Mouse (Mus musculus): ENCODE measurements at regions not wholly inside any gene's neighbourhood (a gene's known extent, or its start where the extent isn't known, plus 50 kb on each side); places are given as distances from the start of the nearest gene placed in this dataset.
A peak's percentile ranks its signal among the peaks of the same experiment; 100 is the strongest.

DNA sequence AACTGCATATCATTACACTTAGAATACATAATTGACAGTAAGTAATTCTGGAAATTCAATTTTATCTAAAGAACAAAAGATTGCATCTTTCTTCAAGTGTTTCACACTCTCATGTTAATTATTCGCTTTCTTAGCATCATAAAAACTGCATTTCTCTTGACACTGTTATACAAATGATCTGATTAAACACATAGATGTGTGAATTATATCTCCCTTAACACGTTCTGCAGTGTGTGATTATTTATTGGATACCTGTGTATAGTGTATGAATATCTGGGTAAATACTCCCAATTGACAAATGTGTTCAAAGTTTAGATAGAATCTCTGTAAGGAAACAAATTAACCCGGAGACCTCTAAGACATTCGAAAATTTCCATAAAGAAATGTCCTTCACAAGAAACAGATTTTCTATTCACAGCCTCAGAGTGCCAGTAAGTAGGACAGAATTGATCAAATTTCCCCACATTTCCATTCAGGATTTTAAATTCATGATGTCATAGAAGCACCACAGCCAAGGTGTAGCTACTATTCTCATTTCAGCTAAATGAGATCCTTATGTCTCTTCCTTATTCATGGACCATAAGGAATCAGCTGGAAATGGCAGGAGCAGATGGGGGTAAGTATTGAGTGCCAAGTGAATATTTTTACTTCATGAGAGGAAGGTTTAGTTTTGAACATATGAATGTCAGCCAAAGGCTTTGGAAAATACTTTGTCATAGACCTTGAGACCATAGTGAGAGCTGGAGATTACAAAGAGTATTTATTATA, 2231.6 kb downstream of the Pcdh9 start:
- no peak for DNase-seq (ENCODE audit: low spot score)
- ATAC-seq (ENCODE audit: insufficient number of reproducible peaks, low FRiP score, low TSS enrichment, low read depth): no peak
- Histone ChIP-seq H3K27me3 (ENCODE audit: control insufficient read depth, insufficient read depth, low read length) (no peaks in the 10 kb centered on the region), H3K4me2 (ENCODE audit: low read depth, severe bottlenecking) (no peak overlapping the region), H3K4me3 (ENCODE audit: low read depth, low read length) (no peak overlapping the region), H3K27ac (replicated peaks; ENCODE audit: low read depth, low read length) (no peak overlapping the region), H3K36me3 (ENCODE audit: control insufficient read depth, insufficient read depth, low read length) (no peaks in the 10 kb centered on the region), H3K4me1 (ENCODE audit: control insufficient read depth, insufficient read depth, low read length) (no peaks in the 10 kb centered on the region), H3K9ac (ENCODE audit: low read length) (no peak overlapping the region), H3K9me3 (ENCODE audit: control insufficient read depth, low read length) (no peaks in the 10 kb centered on the region)
- 78% methylated on average over 4 of the region's 4 CpGs for WGBS

DNA sequence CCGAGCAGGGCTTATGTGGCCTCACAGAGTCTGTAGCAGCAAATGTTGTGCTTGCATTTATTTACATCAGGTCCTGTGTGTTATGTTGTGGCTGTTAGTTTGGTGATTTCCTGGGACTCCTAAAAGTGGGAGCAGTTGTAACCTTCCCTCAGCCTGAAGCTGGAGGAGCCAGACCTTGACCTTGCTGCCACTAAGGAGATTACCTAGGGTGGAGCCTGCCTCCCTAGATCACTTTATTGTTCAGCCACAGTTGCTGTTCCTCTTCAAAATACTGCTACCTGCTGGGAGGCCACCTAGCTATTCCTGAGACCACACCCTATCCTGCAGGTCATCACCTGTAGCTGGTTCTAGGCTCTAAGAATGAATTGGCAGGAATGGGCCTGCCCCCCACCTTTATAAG, 2234.5 kb downstream of the Pcdh9 start:
- Histone ChIP-seq H3K9me3 (ENCODE audit: control insufficient read depth, low read length) (no peaks in the 10 kb centered on the region), H3K27me3 (ENCODE audit: control insufficient read depth, insufficient read depth, low read length) (no peaks in the 10 kb centered on the region), H3K27ac (replicated peaks; ENCODE audit: low read depth, low read length) (no peak overlapping the region), H3K4me2 (ENCODE audit: low read depth, severe bottlenecking) (no peak overlapping the region), H3K9ac (ENCODE audit: low read length) (no peak overlapping the region), H3K4me1 (ENCODE audit: control insufficient read depth, insufficient read depth, low read length) (no peaks in the 10 kb centered on the region), H3K4me3 (ENCODE audit: low read depth, low read length) (no peak overlapping the region), H3K36me3 (ENCODE audit: control insufficient read depth, insufficient read depth, low read length) (no peaks in the 10 kb centered on the region)
- 76% methylated on average over 1 of the region's 1 CpGs for WGBS
- no peak for ATAC-seq (ENCODE audit: insufficient number of reproducible peaks, low FRiP score, low TSS enrichment, low read depth)
- DNase-seq (ENCODE audit: low spot score): no peak

DNA sequence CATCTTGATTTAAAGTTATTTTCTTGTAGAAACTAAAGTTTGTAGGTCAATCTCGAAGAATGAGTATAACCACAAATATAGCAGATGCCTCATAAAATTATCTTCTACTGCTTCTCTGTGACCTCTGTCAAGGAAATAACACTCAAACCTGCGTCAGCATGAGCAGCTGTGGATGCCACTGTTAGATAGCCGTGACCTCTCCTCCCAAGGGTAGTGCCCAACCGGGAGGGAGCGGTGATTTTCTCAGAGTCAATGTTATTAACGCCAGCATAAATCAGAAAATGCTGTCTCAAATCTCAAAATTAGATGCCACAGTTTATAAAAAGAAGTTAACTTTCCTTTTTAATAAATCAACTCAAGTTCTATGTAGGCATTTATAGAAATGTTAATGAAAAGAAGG, 2259.5 kb downstream of the Pcdh9 start:
- Histone ChIP-seq H3K9me3 (ENCODE audit: control insufficient read depth, low read length) (no peaks in the 10 kb centered on the region), H3K36me3 (ENCODE audit: control insufficient read depth, insufficient read depth, low read length) (no peaks in the 10 kb centered on the region), H3K9ac (ENCODE audit: low read length) (no peak overlapping the region), H3K27ac (replicated peaks; ENCODE audit: low read depth, low read length) (no peak overlapping the region), H3K4me2 (ENCODE audit: low read depth, severe bottlenecking) (no peak overlapping the region), H3K4me3 (ENCODE audit: low read depth, low read length) (no peak overlapping the region), H3K27me3 (ENCODE audit: control insufficient read depth, insufficient read depth, low read length) (no peaks in the 10 kb centered on the region), H3K4me1 (ENCODE audit: control insufficient read depth, insufficient read depth, low read length) (no peaks in the 10 kb centered on the region)
- no peak for DNase-seq (ENCODE audit: low spot score)
- 78% methylated on average over 6 of the region's 6 CpGs for WGBS
- no peak for ATAC-seq (ENCODE audit: insufficient number of reproducible peaks, low FRiP score, low TSS enrichment, low read depth)

DNA sequence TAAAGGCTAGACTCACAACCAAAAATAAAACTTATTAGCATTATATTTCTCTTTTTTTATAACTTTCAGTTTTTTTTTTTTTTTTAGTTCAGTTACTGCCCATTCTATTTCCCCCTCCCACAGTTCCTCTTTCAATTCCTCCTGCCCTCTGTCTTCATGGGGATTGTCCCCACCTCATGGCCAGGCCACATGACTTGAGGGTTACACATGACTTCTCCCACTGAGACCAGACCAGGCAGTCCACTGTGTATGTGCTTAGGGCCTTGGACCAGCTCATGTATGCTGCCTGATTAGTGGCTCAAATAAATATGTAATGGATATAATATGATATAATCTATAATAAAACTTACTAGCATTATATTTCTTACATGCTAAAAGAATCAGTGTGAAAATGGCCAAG, 2276.1 kb downstream of the Pcdh9 start:
- no peaks in the 10 kb centered on the region for H3K9me3 ChIP-seq (ENCODE audit: control insufficient read depth, low read length)
- no peak overlapping the region for H3K4me3 ChIP-seq (ENCODE audit: low read depth, low read length)
- H3K4me1 ChIP-seq (ENCODE audit: control insufficient read depth, insufficient read depth, low read length): no peaks in the 10 kb centered on the region
- H3K36me3 ChIP-seq (ENCODE audit: control insufficient read depth, insufficient read depth, low read length): no peaks in the 10 kb centered on the region
- H3K4me2 ChIP-seq (ENCODE audit: low read depth, severe bottlenecking): no peak overlapping the region
- DNase-seq (ENCODE audit: low spot score): no peak
- no peak overlapping the region for H3K9ac ChIP-seq (ENCODE audit: low read length)
- no peaks in the 10 kb centered on the region for H3K27me3 ChIP-seq (ENCODE audit: control insufficient read depth, insufficient read depth, low read length)
- 0 out of 2 replicates have a peak, but pooled peaks have one; percentile 70 for ATAC-seq (ENCODE audit: insufficient number of reproducible peaks, low FRiP score, low TSS enrichment, low read depth)
- no peak overlapping the region for H3K27ac ChIP-seq (replicated peaks; ENCODE audit: low read depth, low read length)

DNA sequence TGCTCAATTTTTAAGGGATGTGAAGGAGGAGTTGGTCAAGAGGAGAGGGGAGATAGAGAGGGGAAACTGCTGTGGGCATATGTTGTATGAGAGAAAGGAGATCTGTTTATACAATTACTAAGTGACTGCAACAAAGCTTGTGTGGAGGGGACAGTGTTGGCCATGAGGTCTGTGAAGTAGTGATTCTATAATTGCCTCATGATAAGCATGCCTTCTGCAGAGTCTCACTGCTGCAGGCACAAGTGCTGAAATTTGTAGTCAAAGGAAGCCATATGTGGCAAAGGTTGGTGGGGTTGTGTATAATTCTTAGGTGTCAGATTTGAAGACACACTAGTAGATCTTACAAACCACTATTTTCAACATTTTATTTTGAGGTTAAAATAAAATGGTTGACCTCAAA, 2285.9 kb downstream of the Pcdh9 start:
- H3K9me3 ChIP-seq (ENCODE audit: control insufficient read depth, low read length): no peaks in the 10 kb centered on the region
- H3K27me3 ChIP-seq (ENCODE audit: control insufficient read depth, insufficient read depth, low read length): no peaks in the 10 kb centered on the region
- DNase-seq (ENCODE audit: low spot score) (no peak), ATAC-seq (ENCODE audit: insufficient number of reproducible peaks, low FRiP score, low TSS enrichment, low read depth) (no peak)
- no peak overlapping the region for H3K9ac ChIP-seq (ENCODE audit: low read length)
- H3K4me3 ChIP-seq (ENCODE audit: low read depth, low read length): no peak overlapping the region
- H3K4me2 ChIP-seq (ENCODE audit: low read depth, severe bottlenecking): no peak overlapping the region
- no peaks in the 10 kb centered on the region for H3K4me1 ChIP-seq (ENCODE audit: control insufficient read depth, insufficient read depth, low read length)
- no peak overlapping the region for H3K27ac ChIP-seq (replicated peaks; ENCODE audit: low read depth, low read length)
- H3K36me3 ChIP-seq (ENCODE audit: control insufficient read depth, insufficient read depth, low read length): no peaks in the 10 kb centered on the region

DNA sequence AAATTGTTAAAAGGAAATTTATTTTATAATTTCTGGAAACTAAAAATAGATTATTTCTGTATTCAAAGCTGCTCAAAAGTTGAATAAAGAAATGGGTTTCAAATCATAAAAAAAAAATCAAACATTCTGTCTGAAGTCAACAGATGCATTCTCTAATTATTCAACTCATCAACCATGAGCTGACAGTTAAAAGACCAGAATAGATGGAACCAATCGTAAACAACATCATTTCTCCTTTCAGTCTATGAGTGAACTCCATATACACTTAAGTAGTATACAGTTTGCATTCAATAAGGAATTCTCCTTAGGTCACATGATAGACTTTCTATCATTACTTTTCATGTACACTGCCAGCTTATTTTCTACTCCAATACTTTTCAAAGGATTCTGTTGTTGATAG, 2308.0 kb downstream of the Pcdh9 start:
- Histone ChIP-seq H3K4me2 (ENCODE audit: low read depth, severe bottlenecking) (no peak overlapping the region), H3K36me3 (ENCODE audit: control insufficient read depth, insufficient read depth, low read length) (no peaks in the 10 kb centered on the region), H3K9me3 (ENCODE audit: control insufficient read depth, low read length) (no peaks in the 10 kb centered on the region), H3K27ac (replicated peaks; ENCODE audit: low read depth, low read length) (no peak overlapping the region), H3K27me3 (ENCODE audit: control insufficient read depth, insufficient read depth, low read length) (no peaks in the 10 kb centered on the region), H3K9ac (ENCODE audit: low read length) (no peak overlapping the region), H3K4me3 (ENCODE audit: low read depth, low read length) (no peak overlapping the region), H3K4me1 (ENCODE audit: control insufficient read depth, insufficient read depth, low read length) (no peaks in the 10 kb centered on the region)
- DNase-seq (ENCODE audit: low spot score): no peak
- ATAC-seq (ENCODE audit: insufficient number of reproducible peaks, low FRiP score, low TSS enrichment, low read depth): no peak
- WGBS: 83% methylated on average over 1 of the region's 1 CpGs

DNA sequence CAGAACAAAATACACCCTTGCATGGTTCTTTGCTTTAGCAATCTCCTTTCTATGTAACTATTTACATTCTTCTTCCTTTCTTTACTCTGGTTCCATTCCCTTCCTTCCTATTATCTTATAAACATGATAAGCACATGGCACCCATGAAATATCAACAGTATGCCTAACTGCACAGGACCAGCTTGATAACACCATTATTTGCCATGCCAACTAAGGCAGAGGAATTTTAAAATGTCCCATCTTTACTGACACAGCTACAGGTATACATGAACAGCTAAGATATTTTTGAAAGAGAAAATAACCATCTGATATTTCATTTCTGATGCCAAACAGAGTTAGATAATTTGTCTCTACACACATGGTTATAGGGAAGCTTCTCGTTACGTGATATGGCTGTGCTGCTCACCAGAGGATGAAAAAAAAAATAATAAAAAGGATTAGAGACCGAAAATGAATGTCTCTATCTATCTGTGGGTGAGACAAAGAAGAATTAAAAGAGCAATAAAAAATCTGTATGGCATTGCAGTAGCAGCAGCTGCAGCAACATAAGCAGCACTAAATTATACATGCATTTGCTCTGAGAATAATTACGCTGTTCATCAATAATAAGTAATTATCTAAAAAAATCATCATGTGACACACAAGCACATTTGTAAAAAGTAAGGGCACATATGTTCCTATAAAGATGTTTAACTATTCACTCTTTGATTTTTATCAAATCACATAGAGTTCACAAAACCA, 2308.6 kb downstream of the Pcdh9 start:
- Histone ChIP-seq H3K4me1 (ENCODE audit: control insufficient read depth, insufficient read depth, low read length) (no peaks in the 10 kb centered on the region), H3K4me3 (ENCODE audit: low read depth, low read length) (no peak overlapping the region), H3K27me3 (ENCODE audit: control insufficient read depth, insufficient read depth, low read length) (no peaks in the 10 kb centered on the region), H3K36me3 (ENCODE audit: control insufficient read depth, insufficient read depth, low read length) (no peaks in the 10 kb centered on the region), H3K9me3 (ENCODE audit: control insufficient read depth, low read length) (no peaks in the 10 kb centered on the region), H3K27ac (replicated peaks; ENCODE audit: low read depth, low read length) (no peak overlapping the region), H3K4me2 (ENCODE audit: low read depth, severe bottlenecking) (no peak overlapping the region), H3K9ac (ENCODE audit: low read length) (no peak overlapping the region)
- ATAC-seq (ENCODE audit: insufficient number of reproducible peaks, low FRiP score, low TSS enrichment, low read depth) (no peak), DNase-seq (ENCODE audit: low spot score) (no peak)
- WGBS: 92% methylated on average over 4 of the region's 4 CpGs

DNA sequence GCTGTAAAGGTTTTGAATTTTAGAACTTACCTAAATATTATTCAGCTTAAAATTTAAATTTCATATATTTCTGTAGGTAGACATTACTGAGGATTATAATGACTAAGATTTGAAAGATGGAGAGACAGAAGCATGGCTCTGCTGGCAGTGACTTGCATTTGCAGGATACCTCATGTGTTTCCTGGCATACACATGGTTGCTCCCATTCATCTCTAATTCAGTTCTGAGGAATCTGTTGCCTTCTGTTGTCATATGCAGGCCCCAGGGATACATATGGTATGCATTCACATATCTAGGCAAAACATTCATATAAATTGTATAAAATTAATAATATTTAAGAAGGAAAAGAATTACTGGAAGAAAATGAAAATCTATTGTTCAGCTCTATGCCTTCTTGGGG, 2321.4 kb downstream of the Pcdh9 start:
- no peak for ATAC-seq (ENCODE audit: insufficient number of reproducible peaks, low FRiP score, low TSS enrichment, low read depth)
- no peaks in the 10 kb centered on the region for H3K4me1 ChIP-seq (ENCODE audit: control insufficient read depth, insufficient read depth, low read length)
- H3K9me3 ChIP-seq (ENCODE audit: control insufficient read depth, low read length): no peaks in the 10 kb centered on the region
- no peak for DNase-seq (ENCODE audit: low spot score)
- H3K36me3 ChIP-seq (ENCODE audit: control insufficient read depth, insufficient read depth, low read length): no peaks in the 10 kb centered on the region
- H3K4me3 ChIP-seq (ENCODE audit: low read depth, low read length): no peak overlapping the region
- no peak overlapping the region for H3K4me2 ChIP-seq (ENCODE audit: low read depth, severe bottlenecking)
- H3K27me3 ChIP-seq (ENCODE audit: control insufficient read depth, insufficient read depth, low read length): no peaks in the 10 kb centered on the region
- H3K9ac ChIP-seq (ENCODE audit: low read length): no peak overlapping the region
- no peak overlapping the region for H3K27ac ChIP-seq (replicated peaks; ENCODE audit: low read depth, low read length)

DNA sequence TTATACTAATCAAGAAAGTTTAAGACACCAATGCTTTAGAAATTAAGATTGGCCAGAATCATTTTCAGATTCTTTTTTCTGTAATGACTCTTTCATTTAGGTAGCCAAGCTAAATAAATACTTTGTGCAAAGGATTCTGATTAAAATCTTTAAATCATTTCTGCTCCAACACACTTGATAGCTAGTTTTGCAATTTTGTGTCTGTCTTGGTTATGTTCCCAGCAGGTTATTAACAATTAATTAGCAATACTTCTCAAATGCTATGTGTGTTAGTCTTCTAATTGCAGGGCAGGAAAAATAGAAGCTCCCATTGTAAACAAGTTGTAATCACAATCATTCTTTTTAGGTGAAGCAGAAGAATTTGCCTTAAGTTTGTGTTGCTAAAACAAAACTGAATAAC, 2351.3 kb downstream of the Pcdh9 start:
- no peak for DNase-seq (ENCODE audit: low spot score)
- no peak overlapping the region for H3K4me2 ChIP-seq (ENCODE audit: low read depth, severe bottlenecking)
- H3K27me3 ChIP-seq (ENCODE audit: control insufficient read depth, insufficient read depth, low read length): no peaks in the 10 kb centered on the region
- H3K27ac ChIP-seq (replicated peaks; ENCODE audit: low read depth, low read length): no peak overlapping the region
- no peaks in the 10 kb centered on the region for H3K36me3 ChIP-seq (ENCODE audit: control insufficient read depth, insufficient read depth, low read length)
- no peak overlapping the region for H3K4me3 ChIP-seq (ENCODE audit: low read depth, low read length)
- no peaks in the 10 kb centered on the region for H3K4me1 ChIP-seq (ENCODE audit: control insufficient read depth, insufficient read depth, low read length)
- ATAC-seq (ENCODE audit: insufficient number of reproducible peaks, low FRiP score, low TSS enrichment, low read depth): no peak
- no peak overlapping the region for H3K9ac ChIP-seq (ENCODE audit: low read length)
- no peaks in the 10 kb centered on the region for H3K9me3 ChIP-seq (ENCODE audit: control insufficient read depth, low read length)
